12 mouse cellular contexts compared by ENCODE assay signal in the genomic region with DNA sequence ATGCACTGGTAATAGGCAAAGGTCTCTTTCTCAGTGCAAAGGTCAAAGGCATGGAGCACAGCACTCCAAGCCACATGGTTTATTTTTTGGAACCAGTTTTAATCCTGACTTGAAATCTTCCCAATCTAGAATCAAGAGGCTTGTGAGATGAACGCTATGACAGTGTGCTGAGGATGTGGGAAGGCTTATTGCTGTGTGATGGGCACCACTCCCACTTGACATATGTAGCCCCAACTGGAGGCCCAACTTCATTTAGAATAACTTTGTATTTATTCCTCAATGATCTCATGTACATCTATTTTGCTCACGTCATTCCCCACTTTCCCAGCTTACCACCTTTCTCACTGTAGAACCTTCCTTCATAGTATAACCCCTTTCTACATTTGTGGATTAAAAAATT.
"Had no signal": no experiment of that assay in that cellular context is flagged by ENCODE, and none has a peak within 500 bp of the region (broad histone marks: within the 10 kb centered on the region; RNA-seq: fewer than 3 reads in every experiment).

No protein-coding gene starts in this region.

- DNase-seq: kidney, adult 8-10 months; kidney, postnatal 10 days; kidney, postnatal 4 days; liver; lung, adult 2 months; lung, postnatal 36 days; spleen, adult 18-20 months; thymus, adult 2 months; thymus, postnatal 25 days had no signal

- ATAC-seq: intestine, embryonic 15.5 days; lung, postnatal 0 days; midbrain, embryonic 13.5 days had no signal
